In genomic region chr2:126192129-126192528, GRCm38 (mm10) we compare ENCODE assay signal across 29 mouse cellular contexts. TPM values are rescaled to one million over a fixed set of nuclear protein-coding genes. Genes with fewer than 3 reads are reported as not detected.
DNase-seq lines count a peak whose midpoint lies in the region; ATAC-seq and TF ChIP-seq lines count a peak whose summit lies in the region.
"Had no signal": no experiment of that assay in that cellular context is flagged by ENCODE, and none has a peak within 500 bp of the region (broad histone marks: within the 10 kb centered on the region; RNA-seq: fewer than 3 reads in every experiment).

No protein-coding gene starts in this region.

- no peak overlapping the region for H3K27ac ChIP-seq in liver, embryonic 12.5 days
- H3K27ac ChIP-seq in liver, embryonic 14.5 days = no peak overlapping the region
- H3K27ac ChIP-seq in liver, embryonic 11.5 days (ENCODE audit: low read depth, low read length) = no peak overlapping the region
- H3K27ac ChIP-seq in heart, adult 2 months = no peak overlapping the region
- H3K27ac ChIP-seq: embryonic facial prominence, embryonic 10.5 days; embryonic facial prominence, embryonic 12.5 days; forebrain, embryonic 13.5 days; forebrain, embryonic 15.5 days had no signal

- H3K27me3 ChIP-seq in liver, embryonic 12.5 days (replicated peaks) = no peaks in the 10 kb centered on the region
- H3K27me3 ChIP-seq in liver, embryonic 14.5 days (ENCODE audit: control insufficient read depth, insufficient read depth, low read length) = no peaks in the 10 kb centered on the region
- H3K27me3 ChIP-seq in liver, embryonic 11.5 days (replicated peaks; ENCODE audit: control insufficient read depth, insufficient read depth, low read length) = no peaks in the 10 kb centered on the region
- no peaks in the 10 kb centered on the region for H3K27me3 ChIP-seq in heart, adult 2 months (ENCODE audit: control insufficient read depth, insufficient read depth, low read length)
- H3K27me3 ChIP-seq: CH12.LX; embryonic facial prominence, embryonic 12.5 days; forebrain, embryonic 13.5 days; forebrain, embryonic 15.5 days; Patski had no signal

- ATAC-seq in liver, embryonic 12.5 days = 0 out of 2 replicates have a peak, but pooled peaks have one; percentile 30
- peak; percentile 35; the same call in 1 of the 2 replicates for ATAC-seq in liver, embryonic 14.5 days (ENCODE audit: insufficient read depth)
- ATAC-seq in liver, embryonic 11.5 days (replicated peaks; ENCODE audit: low FRiP score) = no peak; the same call in 1 of the 2 replicates
- ATAC-seq: activated CD4-positive, CD25-positive, alpha-beta regulatory T cell, adult 4 months; CD4-positive, CD25-positive, alpha-beta regulatory T cell, adult 4 months; forebrain, embryonic 13.5 days; forebrain, embryonic 15.5 days; forebrain, postnatal 0 days; Patski had no signal

- H3K4me2 ChIP-seq in liver, embryonic 12.5 days = no peak overlapping the region
- no peak overlapping the region for H3K4me2 ChIP-seq in liver, embryonic 14.5 days (ENCODE audit: low read depth)
- no peak overlapping the region for H3K4me2 ChIP-seq in liver, embryonic 11.5 days
- H3K4me2 ChIP-seq: embryonic facial prominence, embryonic 12.5 days; forebrain, embryonic 13.5 days; forebrain, embryonic 15.5 days had no signal

- no peak for TF ChIP-seq POLR2A in heart, adult 2 months (IDR thresholded peaks at IDR 0.05; ENCODE audit: insufficient read depth, low read depth, low read length)

- H3K9ac ChIP-seq in liver, embryonic 12.5 days = no peak overlapping the region
- no peak overlapping the region for H3K9ac ChIP-seq in liver, embryonic 14.5 days (replicated peaks)
- no peak overlapping the region for H3K9ac ChIP-seq in liver, embryonic 11.5 days (ENCODE audit: low read depth, low read length)
- no peak overlapping the region for H3K9ac ChIP-seq in heart, adult 2 months (ENCODE audit: low read depth, low read length)
- H3K9ac ChIP-seq: embryonic facial prominence, embryonic 12.5 days; forebrain, embryonic 13.5 days; forebrain, embryonic 15.5 days; forebrain, postnatal 0 days had no signal

- no peak for TF ChIP-seq EP300 in liver, embryonic 14.5 days (IDR thresholded peaks at IDR 0.05; ENCODE audit: low read depth)
- TF ChIP-seq EP300 in heart, adult 2 months (IDR thresholded peaks at IDR 0.05; ENCODE audit: insufficient read depth, low read depth, low read length) = no peak

- DNase-seq in liver = no peak
- no peak for DNase-seq in liver, embryonic 14.5 days (ENCODE audit: low read depth in 3 of 3, low spot score in 3 of 3)
- DNase-seq in liver, embryonic 11.5 days (ENCODE audit: low spot score) = no peak
- no peak for DNase-seq in heart, adult 2 months
- DNase-seq: adrenal gland, adult 8-10 months; adrenal gland, postnatal 14 days; adrenal gland, postnatal 36 days; B cell, adult 2 months; cerebellum, adult 11-12 months; cerebellum, adult 2 months; cerebellum, adult 9-10 months; cerebellum, postnatal 10 days; cerebellum, postnatal 25 days; forebrain, postnatal 0 days had no signal

- no peaks in the 10 kb centered on the region for H3K9me3 ChIP-seq in liver, embryonic 12.5 days (replicated peaks)
- H3K9me3 ChIP-seq in liver, embryonic 14.5 days (ENCODE audit: control insufficient read depth, low read length) = no peaks in the 10 kb centered on the region
- no peaks in the 10 kb centered on the region for H3K9me3 ChIP-seq in liver, embryonic 11.5 days (ENCODE audit: control insufficient read depth, low read length)
- H3K9me3 ChIP-seq: embryonic facial prominence, embryonic 10.5 days; embryonic facial prominence, embryonic 12.5 days; forebrain, embryonic 13.5 days; forebrain, embryonic 15.5 days; G1E had no signal

- H3K79me2 ChIP-seq in heart, adult 2 months (replicated peaks; ENCODE audit: control insufficient read depth, insufficient read depth, low read length) = no peaks in the 10 kb centered on the region

- peaks cover 6% of the 10 kb centered on the region for H3K4me1 ChIP-seq in liver, embryonic 12.5 days
- H3K4me1 ChIP-seq in liver, embryonic 14.5 days (replicated peaks; ENCODE audit: control insufficient read depth in 2 of 2, insufficient read depth in 2 of 2, low read length in 1 of 2) = peaks cover 3 to 5% of the 10 kb centered on the region in 2 experiments; a peak in 3 of 4 replicates
- H3K4me1 ChIP-seq in liver, embryonic 11.5 days (replicated peaks; ENCODE audit: control insufficient read depth, insufficient read depth, low read length) = no peaks in the 10 kb centered on the region
- no peaks in the 10 kb centered on the region for H3K4me1 ChIP-seq in heart, adult 2 months (ENCODE audit: control insufficient read depth, insufficient read depth, low read length)
- H3K4me1 ChIP-seq: embryonic facial prominence, embryonic 10.5 days; embryonic facial prominence, embryonic 12.5 days; forebrain, embryonic 13.5 days; forebrain, embryonic 15.5 days had no signal

- TF ChIP-seq CTCF in liver, embryonic 14.5 days (IDR thresholded peaks at IDR 0.05; ENCODE audit: low read depth) = no peak
- no peak for TF ChIP-seq CTCF in heart, adult 2 months (IDR thresholded peaks at IDR 0.05)

- no peaks in the 10 kb centered on the region for H3K36me3 ChIP-seq in liver, embryonic 12.5 days
- H3K36me3 ChIP-seq in liver, embryonic 14.5 days (replicated peaks; ENCODE audit: control insufficient read depth, insufficient read depth, low read depth) = no peaks in the 10 kb centered on the region
- H3K36me3 ChIP-seq in liver, embryonic 11.5 days (ENCODE audit: control insufficient read depth, insufficient read depth, low read length) = no peaks in the 10 kb centered on the region
- H3K36me3 ChIP-seq in heart, adult 2 months (ENCODE audit: control insufficient read depth, insufficient read depth, low read length) = no peaks in the 10 kb centered on the region
- H3K36me3 ChIP-seq: embryonic facial prominence, embryonic 10.5 days; embryonic facial prominence, embryonic 12.5 days; forebrain, embryonic 15.5 days; G1E had no signal

- intact Hi-C loops in heart, adult 2 months (cut with DNase I) = no loop called here

- 73% methylated on average over 2 of the region's 2 CpGs for WGBS in liver, embryonic 12.5 days (ENCODE audit: insufficient replicate concordance)
- WGBS in liver, embryonic 14.5 days (ENCODE audit: insufficient replicate concordance) = 65% methylated on average over 2 of the region's 2 CpGs
- WGBS in liver, embryonic 11.5 days = 85% methylated on average over 2 of the region's 2 CpGs
- 84% methylated on average over 2 of the region's 2 CpGs for WGBS in heart, adult 2 months

- no peak overlapping the region for H3K4me3 ChIP-seq in liver, embryonic 12.5 days
- no peak overlapping the region for H3K4me3 ChIP-seq in liver, embryonic 14.5 days (ENCODE audit: insufficient read depth in 1 of 2, low read depth in 2 of 2, low read length in 2 of 2)
- no peak overlapping the region for H3K4me3 ChIP-seq in liver, embryonic 11.5 days (ENCODE audit: low read depth, low read length)
- H3K4me3 ChIP-seq in heart, adult 2 months = no peak overlapping the region
- H3K4me3 ChIP-seq: embryonic facial prominence, embryonic 10.5 days; embryonic facial prominence, embryonic 12.5 days; erythroblast, embryonic 14.5 days; forebrain, embryonic 13.5 days; forebrain, embryonic 15.5 days had no signal

RNA-seq across cellular contexts. Expression of gene Gm17555, which starts 22.8 kb away (rescaled TPM):
- not detected in 2 replicates for polyA plus RNA-seq in liver, embryonic 12.5 days (2016; fragmentation: Nextera tagmentation; extraction: Ambion mirVana)
- polyA plus RNA-seq in liver, embryonic 14.5 days (2012; rRNA removed) = not detected in 2 replicates
- not detected in 2 replicates for polyA plus RNA-seq in liver, embryonic 14.5 days (2014; fragmentation: Nextera tagmentation; extraction: Ambion mirVana)
- polyA plus RNA-seq in liver, embryonic 11.5 days (2014; fragmentation: Nextera tagmentation; extraction: Ambion mirVana) = not detected in 2 replicates
- not detected for total RNA-seq in heart, adult 2 months (2021)
- polyA plus RNA-seq in heart, adult 2 months (2012; rRNA removed) = not detected in 2 replicates
- total RNA-seq: adrenal gland, adult 18-20 months; adrenal gland, adult 8-10 months; adrenal gland, postnatal 14 days; adrenal gland, postnatal 36 days; CH12.LX; forebrain, postnatal 0 days had no signal
- polyA plus RNA-seq: activated CD4-positive, CD25-positive, alpha-beta regulatory T cell, adult 4 months; CD4-positive, CD25-positive, alpha-beta regulatory T cell, adult 4 months; cerebellum, adult 2 months; cortical plate, adult 2 months; embryonic facial prominence, embryonic 10.5 days; embryonic facial prominence, embryonic 12.5 days; embryonic facial prominence, embryonic 14.5 days; erythroblast, embryonic 14.5 days; forebrain, embryonic 11.5 days; forebrain, embryonic 13.5 days; forebrain, embryonic 15.5 days; forebrain, postnatal 0 days; G1E; Patski had no signal

RNA-seq across cellular contexts. Expression of gene Dtwd1, which starts 40.2 kb away (rescaled TPM):
- 29.5 and 30.9 TPM in 2 replicates for polyA plus RNA-seq in liver, embryonic 12.5 days (2016; fragmentation: Nextera tagmentation; extraction: Ambion mirVana)
- polyA plus RNA-seq in liver, embryonic 14.5 days (2012; rRNA removed) = 7.3 and 12.6 TPM in 2 replicates
- polyA plus RNA-seq in liver, embryonic 14.5 days (2014; fragmentation: Nextera tagmentation; extraction: Ambion mirVana) = 24.3 and 27.6 TPM in 2 replicates
- 42.6 and 43.9 TPM in 2 replicates for polyA plus RNA-seq in liver, embryonic 11.5 days (2014; fragmentation: Nextera tagmentation; extraction: Ambion mirVana)
- total RNA-seq in heart, adult 2 months (2021) = 1 to 10 TPM; 5.7 to 7.4 TPM
- 2.9 and 5.4 TPM in 2 replicates for polyA plus RNA-seq in heart, adult 2 months (2012; rRNA removed)

RNA-seq across cellular contexts. Expression of gene Fam227b, which starts 40.3 kb away (rescaled TPM):
- not detected in 2 replicates for polyA plus RNA-seq in liver, embryonic 12.5 days (2016; fragmentation: Nextera tagmentation; extraction: Ambion mirVana)
- not detected in 2 replicates for polyA plus RNA-seq in liver, embryonic 14.5 days (2012; rRNA removed)
- polyA plus RNA-seq in liver, embryonic 14.5 days (2014; fragmentation: Nextera tagmentation; extraction: Ambion mirVana) = not detected in 2 replicates
- not detected in 2 replicates for polyA plus RNA-seq in liver, embryonic 11.5 days (2014; fragmentation: Nextera tagmentation; extraction: Ambion mirVana)
- not detected for total RNA-seq in heart, adult 2 months (2021)
- polyA plus RNA-seq in heart, adult 2 months (2012; rRNA removed) = not detected in 2 replicates
- total RNA-seq: adrenal gland, adult 18-20 months; adrenal gland, postnatal 14 days; CH12.LX; forebrain, postnatal 0 days had no signal
- polyA plus RNA-seq: activated CD4-positive, CD25-positive, alpha-beta regulatory T cell, adult 4 months; CD4-positive, CD25-positive, alpha-beta regulatory T cell, adult 4 months; embryonic facial prominence, embryonic 10.5 days; embryonic facial prominence, embryonic 12.5 days; erythroblast, embryonic 14.5 days; forebrain, embryonic 11.5 days; forebrain, embryonic 13.5 days; forebrain, embryonic 15.5 days; forebrain, postnatal 0 days; G1E; Patski had no signal
